Mouse (Mus musculus) lung, postnatal 0 days (tissue): Measurements from ENCODE around the gene Atp5h. TPM values are rescaled to one million over a fixed set of nuclear protein-coding genes. Genes with fewer than 3 reads are reported as not detected.

Source experiments
- ATAC-seq: fragments of 200-750 bp; cut with Nextera tagmentation; 2 replicates; pipeline ENCODE4 v1.8.0; 2017; ENCODE audit warnings: moderate library complexity
- DNase-seq: peaks from one replicate; pipeline ENCODE4 v3.0.0-alpha.2; 2016; ENCODE audit warnings: low spot score
- H3K27ac ChIP-seq: fragments of 300-500 bp; sonication (generic); 2 replicates; pipeline ENCODE4 v1.5.1; 2014; ENCODE audit warnings: antibody characterized with exemption, mild to moderate bottlenecking, low read length, mixed read lengths
- H3K27me3 ChIP-seq: fragments of 300-500 bp; sonication (generic); replicated peaks from 2 replicates; pipeline ENCODE4 v1.6.1; 2014; ENCODE audit warnings: low read length, mixed read lengths; ENCODE audit not compliant: insufficient read depth
- H3K36me3 ChIP-seq: fragments of 300-500 bp; sonication (generic); 2 replicates; pipeline ENCODE4 v1.6.1; 2014; ENCODE audit warnings: low read length, mixed read lengths; ENCODE audit not compliant: insufficient read depth
- H3K4me1 ChIP-seq: fragments of 300-500 bp; sonication (generic); 2 replicates; pipeline ENCODE4 v1.6.1; 2014; ENCODE audit warnings: antibody characterized with exemption, low read depth, low read length, mixed read lengths; ENCODE audit not compliant: insufficient read depth
- H3K4me2 ChIP-seq: fragments of 300-500 bp; sonication (generic); replicated peaks from 2 replicates; pipeline ENCODE4 v1.6.1; 2014; ENCODE audit warnings: low read depth, mild to moderate bottlenecking, low read length, moderate library complexity, mixed read lengths
- H3K4me3 ChIP-seq: fragments of 300-500 bp; sonication (generic); 2 replicates; pipeline ENCODE4 v1.5.1; 2014; ENCODE audit warnings: low read depth, low read length
- H3K9ac ChIP-seq: fragments of 300-500 bp; sonication (generic); replicated peaks from 2 replicates; pipeline ENCODE4 v1.6.1; 2014; ENCODE audit warnings: low read depth, mild to moderate bottlenecking
- H3K9me3 ChIP-seq: fragments of 300-500 bp; sonication (generic); 2 replicates; pipeline ENCODE4 v1.6.1; 2016; ENCODE audit warnings: low read length, mixed read lengths
- CTCF ChIP-seq: IDR thresholded peaks from 2 replicates; pipeline ENCODE4 v1.5.1; 2016; ENCODE audit warnings: antibody characterized with exemption, mild to moderate bottlenecking
- EP300 ChIP-seq: IDR thresholded peaks from 2 replicates; pipeline ENCODE4 v1.6.1; 2016; ENCODE audit warnings: antibody characterized with exemption, mild to moderate bottlenecking, control low read depth
- WGBS: fragments of 180-500 bp; shearing (Covaris S2); extraction: QIAGEN DNeasy Blood & Tissue Kit; methylation state at CpG from one replicate; pipeline ENCODE4 v1.1.7; 2014; 5-methylcytosine and 5-hydroxymethylcytosine counted together
- polyA plus RNA-seq: library from polyadenylated mRNA; unstranded; fragments of >200 nt; fragmentation: Nextera tagmentation; extraction: Ambion mirVana; gene quantifications from 2 replicates; pipeline ENCODE4 v1.2.1, GENCODE M21; 2015

Gene Atp5h
- polyA plus RNA-seq, 1 experiment from 2014 or later = 721 TPM

DNA sequence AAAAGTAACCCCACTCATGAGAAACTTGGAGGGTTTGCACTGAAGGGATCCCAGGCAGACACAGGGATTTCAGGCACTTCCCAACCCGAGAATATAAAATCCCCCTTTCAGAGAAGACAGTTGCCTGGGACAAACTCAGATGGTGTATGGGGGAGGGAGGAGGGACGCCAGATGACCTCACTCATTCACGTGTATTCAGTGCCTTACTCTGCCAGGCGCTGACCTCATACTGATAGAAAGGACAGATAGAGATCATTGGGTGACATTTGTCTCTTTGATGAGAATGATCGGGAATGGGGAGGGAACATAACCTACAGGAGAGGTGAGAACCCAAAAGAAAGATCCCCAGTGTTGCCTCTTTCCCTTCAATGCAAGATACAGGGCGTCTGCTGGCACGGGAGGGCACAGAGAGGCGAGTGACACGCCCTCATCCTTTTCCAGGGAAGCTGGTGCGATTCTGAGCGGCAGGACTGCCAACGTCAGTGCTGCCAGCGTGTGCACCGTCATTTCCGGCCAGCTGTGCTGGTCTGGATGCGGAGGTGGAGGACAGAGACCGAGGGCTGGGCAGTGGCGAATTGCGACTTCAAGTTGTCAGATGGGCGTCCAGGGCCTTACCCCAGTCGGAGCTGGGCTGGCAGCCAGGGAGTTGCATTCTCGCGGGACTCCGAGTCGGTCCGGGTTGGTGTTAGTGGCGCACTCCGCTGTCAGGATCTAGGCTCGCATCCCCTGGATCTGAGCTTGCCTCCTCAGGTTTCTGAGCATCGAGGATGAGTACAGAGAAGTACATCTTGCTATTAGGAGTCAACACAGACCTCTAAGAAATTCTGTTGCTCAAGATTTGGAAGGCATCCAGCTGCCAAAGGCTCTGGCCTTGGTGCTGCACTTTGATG, 45.7 kb downstream of the Atp5h start:
- ATAC-seq (peak; percentile 94), DNase-seq (peak; percentile 83)
- no peaks in the 10 kb centered on the region for H3K36me3 ChIP-seq
- peak overlapping the region; percentile 58 for H3K4me2 ChIP-seq
- H3K27ac ChIP-seq = no peak overlapping the region
- H3K4me1 ChIP-seq = peaks cover 5% of the 10 kb centered on the region; the same call in 1 of the 2 replicates
- peaks cover 3% of the 10 kb centered on the region; the same call in 1 of the 2 replicates for H3K27me3 ChIP-seq
- under 1% methylated on average over 28 of the region's 30 CpGs for WGBS
- no peaks in the 10 kb centered on the region for H3K9me3 ChIP-seq
- H3K4me3 ChIP-seq = peak overlapping the region; percentile 20; the same call in 1 of the 2 replicates
- TF ChIP-seq EP300 = peak; percentile 36; the same call in 1 of the 2 replicates
- no peak for TF ChIP-seq CTCF
- peak overlapping the region; percentile 23; the same call in 1 of the 2 replicates for H3K9ac ChIP-seq

GRCm38 (mm10) chr11:115372737-115373136, 47.0 kb downstream of the Atp5h start:
- 36% methylated on average over 2 of the region's 2 CpGs for WGBS
- H3K27me3 ChIP-seq = peaks cover 3% of the 10 kb centered on the region; the same call in 1 of the 2 replicates
- no peak overlapping the region for H3K9ac ChIP-seq
- no peak overlapping the region for H3K27ac ChIP-seq
- no peaks in the 10 kb centered on the region for H3K9me3 ChIP-seq
- DNase-seq (no peak), ATAC-seq (no peak)
- H3K4me3 ChIP-seq = no peak overlapping the region
- H3K4me1 ChIP-seq = peaks cover 5% of the 10 kb centered on the region; the same call in 1 of the 2 replicates
- H3K36me3 ChIP-seq = no peaks in the 10 kb centered on the region
- TF ChIP-seq EP300 (no peak), CTCF (peak; percentile 16; the same call in 1 of the 2 replicates)
- no peak overlapping the region for H3K4me2 ChIP-seq

DNA sequence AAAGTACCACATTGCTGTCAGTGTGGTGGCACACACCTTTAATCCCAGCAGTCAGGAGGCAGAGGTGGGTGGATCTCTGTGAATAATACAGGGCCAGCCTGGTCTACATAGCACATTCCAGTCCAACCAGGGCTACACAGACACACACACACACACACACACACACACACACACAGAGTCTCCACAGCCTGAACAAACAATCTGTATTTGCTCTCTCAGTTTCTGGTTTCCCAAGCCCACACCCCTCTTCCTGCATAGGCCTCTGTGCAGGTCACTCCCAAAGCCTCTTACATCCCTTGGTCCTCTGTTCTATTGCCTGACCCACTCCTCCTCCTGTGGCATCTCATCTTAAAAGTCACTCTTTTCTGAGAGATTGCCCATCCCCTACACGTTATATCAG, 47.7 kb downstream of the Atp5h start:
- H3K27me3 ChIP-seq = peaks cover 3% of the 10 kb centered on the region; the same call in 1 of the 2 replicates
- H3K4me2 ChIP-seq = no peak overlapping the region
- 61% methylated on average over 1 of the region's 1 CpGs for WGBS
- peaks cover 5% of the 10 kb centered on the region; the same call in 1 of the 2 replicates for H3K4me1 ChIP-seq
- no peaks in the 10 kb centered on the region for H3K36me3 ChIP-seq
- no peaks in the 10 kb centered on the region for H3K9me3 ChIP-seq
- TF ChIP-seq EP300 (no peak), CTCF (no peak)
- no peak overlapping the region for H3K4me3 ChIP-seq
- ATAC-seq = no peak
- DNase-seq = no peak
- H3K9ac ChIP-seq = no peak overlapping the region
- no peak overlapping the region for H3K27ac ChIP-seq

DNA sequence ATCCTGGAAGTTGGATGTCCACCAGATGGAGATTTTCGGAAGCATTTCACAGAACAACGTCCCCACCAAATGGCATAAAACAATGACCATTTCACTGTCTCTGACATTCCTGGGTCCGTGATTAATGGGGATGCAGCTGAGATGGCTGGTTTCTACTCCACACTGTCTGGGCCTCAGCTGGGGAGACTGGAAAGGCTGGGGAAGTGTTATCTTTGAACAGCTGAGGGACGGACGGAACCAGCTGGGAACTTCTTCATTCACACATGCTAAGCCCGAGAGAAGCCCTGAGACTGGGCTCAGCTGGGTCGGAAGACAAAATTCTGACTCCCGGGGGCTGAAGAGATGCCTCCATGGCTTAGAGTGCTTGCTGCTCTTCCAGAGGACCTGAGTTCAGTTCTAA, 48.4 kb downstream of the Atp5h start:
- H3K36me3 ChIP-seq = no peaks in the 10 kb centered on the region
- H3K4me2 ChIP-seq = no peak overlapping the region
- TF ChIP-seq EP300 (no peak), CTCF (no peak)
- peaks cover 3% of the 10 kb centered on the region; the same call in 1 of the 2 replicates for H3K27me3 ChIP-seq
- peaks cover 8% of the 10 kb centered on the region for H3K4me1 ChIP-seq
- no peak overlapping the region for H3K27ac ChIP-seq
- H3K9me3 ChIP-seq = no peaks in the 10 kb centered on the region
- ATAC-seq (no peak), DNase-seq (no peak)
- H3K4me3 ChIP-seq = no peak overlapping the region
- WGBS = 55% methylated on average over 8 of the region's 8 CpGs
- no peak overlapping the region for H3K9ac ChIP-seq

DNA sequence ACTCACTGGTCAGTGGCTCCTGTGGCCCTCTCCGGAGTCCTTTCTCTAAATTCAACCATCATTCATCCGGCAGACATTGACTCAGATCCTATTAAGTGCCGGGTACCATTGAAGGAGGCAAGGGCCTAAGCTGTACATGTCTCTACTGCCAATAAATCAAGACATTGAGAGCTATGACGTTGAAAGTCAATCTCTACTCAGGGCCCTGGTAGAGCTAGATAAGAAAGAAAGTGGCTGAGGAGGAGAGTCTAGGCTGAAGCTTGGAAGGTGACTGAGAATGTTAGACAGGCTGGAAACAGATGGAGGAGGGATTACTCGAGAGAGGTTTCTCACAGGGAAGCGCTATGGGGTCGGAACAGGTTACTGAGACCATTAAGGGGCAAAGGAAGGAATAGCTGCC, 49.4 kb downstream of the Atp5h start:
- H3K4me3 ChIP-seq = no peak overlapping the region
- TF ChIP-seq EP300 (no peak), CTCF (no peak)
- no peak overlapping the region for H3K27ac ChIP-seq
- no peaks in the 10 kb centered on the region for H3K9me3 ChIP-seq
- H3K4me1 ChIP-seq = peaks cover 15% of the 10 kb centered on the region
- 49% methylated on average over 7 of the region's 7 CpGs for WGBS
- peaks cover 3% of the 10 kb centered on the region; the same call in 1 of the 2 replicates for H3K27me3 ChIP-seq
- no peaks in the 10 kb centered on the region for H3K36me3 ChIP-seq
- no peak overlapping the region for H3K9ac ChIP-seq
- DNase-seq (no peak), ATAC-seq (no peak)
- no peak overlapping the region for H3K4me2 ChIP-seq

- Histone ChIP-seq H3K36me3 (no peaks in the 10 kb centered on the region), H3K4me2 (peak within 1 kb of the TSS; percentile 81), H3K27me3 (no peaks in the 10 kb centered on the region), H3K27ac (no peak within 1 kb of the TSS), H3K9me3 (no peaks in the 10 kb centered on the region), H3K4me3 (peak within 1 kb of the TSS; percentile 54), H3K4me1 (peaks cover 10% of the 10 kb centered on the region), H3K9ac (peak within 1 kb of the TSS; percentile 48)
- ATAC-seq (peak; percentile 88), DNase-seq (peak; percentile 77)
- no peak for TF ChIP-seq CTCF
- no peak for TF ChIP-seq EP300
- 2% methylated on average over 36 of the region's 39 CpGs for whole genome bisulfite sequencing
Observed at GRCm38 (mm10) chr11:115367395-115367944, 52.3 kb downstream of the Atp5h start, which contains the start of gene Hid1. Gene Hid1 (minus strand): TSS chr11:115367756.
